Mouse (Mus musculus): ENCODE data around the gene Ostm1. TPM values are rescaled to one million over a fixed set of nuclear protein-coding genes. Genes with fewer than 3 reads are reported as not detected.

The Ostm1 gene
- polyA plus RNA-seq, 1 experiment from 2014 or later, result 11.9 TPM

DNA sequence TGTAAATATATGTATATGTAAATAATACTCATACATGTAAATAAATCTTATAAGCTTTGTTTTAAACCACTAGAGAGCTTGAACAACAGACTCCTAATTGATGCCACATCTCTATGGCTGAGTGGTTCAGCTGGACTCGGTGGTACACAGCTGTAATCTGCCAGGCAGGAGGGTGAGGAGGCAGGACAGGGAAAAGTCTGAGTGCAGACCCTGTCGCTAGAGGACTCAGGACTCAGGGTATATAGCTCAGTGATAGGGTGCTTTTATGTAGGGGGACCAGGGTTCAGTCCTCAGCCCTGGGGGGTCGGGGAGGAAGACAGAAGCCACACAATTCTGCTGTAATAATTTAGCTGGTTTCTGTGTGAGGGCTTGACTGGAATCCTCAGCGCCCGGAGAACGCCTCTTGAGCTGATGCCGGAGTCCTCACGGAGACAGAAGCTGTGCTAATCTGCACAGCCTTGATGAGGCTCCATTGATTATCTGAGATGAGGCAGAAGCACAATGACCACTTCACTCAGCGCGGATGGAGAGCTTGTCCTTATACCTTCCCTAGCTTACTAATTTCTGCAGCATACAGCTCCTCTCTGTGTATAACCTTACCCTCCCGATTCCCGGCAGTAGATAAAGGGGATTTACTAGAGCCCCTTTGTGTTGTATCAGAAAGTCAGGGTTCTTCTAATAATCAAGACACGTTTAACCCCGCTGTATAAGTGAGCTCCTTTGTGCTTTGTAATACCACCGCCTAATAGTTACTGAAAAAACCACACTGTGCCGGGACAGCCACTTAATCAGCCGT is 106.8 kb downstream of the Ostm1 start:
- no peaks in the 10 kb centered on the region for H3K36me3 ChIP-seq (ENCODE audit: control insufficient read depth, insufficient read depth, low read length)
- no peak overlapping the region for H3K4me3 ChIP-seq (ENCODE audit: low read depth, low read length)
- no peak for ATAC-seq (ENCODE audit: insufficient number of reproducible peaks, insufficient read depth, low FRiP score, low read depth)
- no peaks in the 10 kb centered on the region for H3K4me1 ChIP-seq (ENCODE audit: control insufficient read depth, insufficient read depth, low read length)
- H3K9ac ChIP-seq (replicated peaks; ENCODE audit: low read depth, low read length), result no peak overlapping the region
- no peak overlapping the region for H3K27ac ChIP-seq (ENCODE audit: low read length)
- 72% methylated on average over 17 of the region's 17 CpGs for WGBS
- no peak overlapping the region for H3K4me2 ChIP-seq (replicated peaks; ENCODE audit: low read depth, low read length)
- no peaks in the 10 kb centered on the region for H3K9me3 ChIP-seq (ENCODE audit: control insufficient read depth, low read depth, low read length)
- H3K27me3 ChIP-seq (ENCODE audit: control insufficient read depth, insufficient read depth, low read length), result no peaks in the 10 kb centered on the region

DNA sequence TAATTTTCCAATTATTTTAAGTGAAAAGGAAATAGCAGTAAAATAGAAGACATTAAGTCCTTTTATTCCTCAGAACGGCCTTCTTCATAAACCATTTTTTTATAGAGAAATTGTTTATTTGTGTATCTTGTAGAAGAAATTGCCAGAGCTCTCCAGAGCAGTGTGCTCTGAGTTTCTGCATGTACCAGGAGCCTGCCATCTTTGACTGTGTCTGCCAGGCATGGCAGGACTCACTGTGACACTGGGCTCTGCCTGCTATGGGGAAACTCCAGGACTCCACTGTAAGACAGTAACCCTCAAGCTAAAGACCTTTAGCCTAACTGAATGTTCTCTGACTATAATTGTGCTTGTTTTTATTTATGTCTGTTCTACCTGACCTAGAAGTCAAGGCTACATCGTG is 107.4 kb downstream of the Ostm1 start:
- 81% methylated on average over 2 of the region's 2 CpGs for WGBS
- Histone ChIP-seq H3K4me2 (replicated peaks; ENCODE audit: low read depth, low read length) (no peak overlapping the region), H3K9ac (replicated peaks; ENCODE audit: low read depth, low read length) (no peak overlapping the region), H3K4me3 (ENCODE audit: low read depth, low read length) (no peak overlapping the region), H3K9me3 (ENCODE audit: control insufficient read depth, low read depth, low read length) (no peaks in the 10 kb centered on the region), H3K27me3 (ENCODE audit: control insufficient read depth, insufficient read depth, low read length) (no peaks in the 10 kb centered on the region), H3K4me1 (ENCODE audit: control insufficient read depth, insufficient read depth, low read length) (no peaks in the 10 kb centered on the region), H3K36me3 (ENCODE audit: control insufficient read depth, insufficient read depth, low read length) (no peaks in the 10 kb centered on the region), H3K27ac (ENCODE audit: low read length) (no peak overlapping the region)
- ATAC-seq (ENCODE audit: insufficient number of reproducible peaks, insufficient read depth, low FRiP score, low read depth), result no peak

DNA sequence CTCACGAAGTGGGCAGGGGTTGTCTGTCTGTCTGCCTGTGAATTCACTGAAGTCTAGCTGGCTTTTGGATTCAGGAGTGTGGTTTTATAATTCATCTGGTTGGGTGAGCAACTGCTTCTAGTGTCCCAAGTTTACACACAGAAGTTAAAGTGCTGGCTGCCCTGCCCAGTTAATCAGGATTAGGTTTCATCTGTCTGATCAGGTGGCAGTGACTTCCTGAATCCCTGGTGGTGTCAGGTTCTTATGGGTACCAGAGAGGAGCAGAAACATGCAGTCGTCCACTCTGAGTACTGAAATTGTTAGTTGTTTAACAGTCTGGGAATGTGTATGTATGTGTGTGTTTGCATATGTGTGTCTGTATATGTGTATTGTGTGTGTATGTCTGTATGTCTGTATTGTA is 108.5 kb downstream of the Ostm1 start:
- Histone ChIP-seq H3K4me3 (ENCODE audit: low read depth, low read length) (no peak overlapping the region), H3K36me3 (ENCODE audit: control insufficient read depth, insufficient read depth, low read length) (no peaks in the 10 kb centered on the region), H3K27ac (ENCODE audit: low read length) (no peak overlapping the region), H3K9ac (replicated peaks; ENCODE audit: low read depth, low read length) (no peak overlapping the region), H3K9me3 (ENCODE audit: control insufficient read depth, low read depth, low read length) (no peaks in the 10 kb centered on the region), H3K4me2 (replicated peaks; ENCODE audit: low read depth, low read length) (no peak overlapping the region), H3K4me1 (ENCODE audit: control insufficient read depth, insufficient read depth, low read length) (no peaks in the 10 kb centered on the region), H3K27me3 (ENCODE audit: control insufficient read depth, insufficient read depth, low read length) (no peaks in the 10 kb centered on the region)
- WGBS, result 61% methylated on average over 2 of the region's 2 CpGs
- no peak for ATAC-seq (ENCODE audit: insufficient number of reproducible peaks, insufficient read depth, low FRiP score, low read depth)

DNA sequence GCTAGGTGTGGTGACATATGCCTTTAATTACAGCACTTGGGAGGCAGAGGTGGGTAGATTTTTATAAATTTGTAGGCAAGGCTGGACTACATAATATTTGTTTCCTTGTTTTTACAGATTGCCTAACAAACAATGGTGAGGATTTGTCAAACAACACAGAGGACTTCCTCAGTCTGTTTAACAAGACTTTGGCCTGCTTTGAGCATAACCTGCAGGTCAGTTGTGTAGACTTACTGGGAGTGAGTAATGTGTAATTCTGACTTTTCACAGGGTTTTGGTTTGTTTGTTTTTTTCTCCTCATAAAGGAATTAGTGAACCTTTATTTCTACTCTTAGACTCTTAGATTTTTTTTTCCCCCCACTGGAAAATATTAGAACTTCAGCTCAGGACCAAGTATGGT is 109.2 kb downstream of the Ostm1 start:
- Histone ChIP-seq H3K9me3 (ENCODE audit: control insufficient read depth, low read depth, low read length) (no peaks in the 10 kb centered on the region), H3K27ac (ENCODE audit: low read length) (no peak overlapping the region), H3K4me1 (ENCODE audit: control insufficient read depth, insufficient read depth, low read length) (no peaks in the 10 kb centered on the region), H3K4me3 (ENCODE audit: low read depth, low read length) (no peak overlapping the region), H3K27me3 (ENCODE audit: control insufficient read depth, insufficient read depth, low read length) (no peaks in the 10 kb centered on the region), H3K9ac (replicated peaks; ENCODE audit: low read depth, low read length) (no peak overlapping the region), H3K4me2 (replicated peaks; ENCODE audit: low read depth, low read length) (no peak overlapping the region), H3K36me3 (ENCODE audit: control insufficient read depth, insufficient read depth, low read length) (no peaks in the 10 kb centered on the region)
- no peak for ATAC-seq (ENCODE audit: insufficient number of reproducible peaks, insufficient read depth, low FRiP score, low read depth)

DNA sequence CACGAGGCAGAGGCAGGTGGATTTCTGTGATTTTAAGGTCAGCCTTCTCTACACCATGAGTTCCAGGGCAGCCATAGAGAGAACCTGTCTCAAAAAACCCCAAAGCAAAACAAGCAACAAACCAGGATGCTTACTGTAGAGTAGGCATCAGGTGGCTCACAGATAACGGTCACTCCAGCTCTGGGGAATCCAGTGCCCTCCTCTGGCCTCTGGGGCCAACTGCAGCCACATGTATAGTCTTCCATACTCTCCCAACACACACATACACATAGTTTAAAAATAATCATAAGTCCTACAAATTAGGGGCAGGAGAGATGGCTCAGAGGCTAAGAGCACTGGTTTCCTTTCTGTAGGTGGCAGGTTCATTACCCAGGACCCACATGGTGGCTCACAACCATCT is 109.9 kb downstream of the Ostm1 start:
- H3K9ac ChIP-seq (replicated peaks; ENCODE audit: low read depth, low read length), result no peak overlapping the region
- no peak overlapping the region for H3K4me3 ChIP-seq (ENCODE audit: low read depth, low read length)
- H3K4me2 ChIP-seq (replicated peaks; ENCODE audit: low read depth, low read length), result no peak overlapping the region
- H3K27ac ChIP-seq (ENCODE audit: low read length), result no peak overlapping the region
- no peaks in the 10 kb centered on the region for H3K27me3 ChIP-seq (ENCODE audit: control insufficient read depth, insufficient read depth, low read length)
- H3K36me3 ChIP-seq (ENCODE audit: control insufficient read depth, insufficient read depth, low read length), result no peaks in the 10 kb centered on the region
- H3K4me1 ChIP-seq (ENCODE audit: control insufficient read depth, insufficient read depth, low read length), result no peaks in the 10 kb centered on the region
- 81% methylated on average over 2 of the region's 2 CpGs for WGBS
- no peak for ATAC-seq (ENCODE audit: insufficient number of reproducible peaks, insufficient read depth, low FRiP score, low read depth)
- H3K9me3 ChIP-seq (ENCODE audit: control insufficient read depth, low read depth, low read length), result no peaks in the 10 kb centered on the region

DNA sequence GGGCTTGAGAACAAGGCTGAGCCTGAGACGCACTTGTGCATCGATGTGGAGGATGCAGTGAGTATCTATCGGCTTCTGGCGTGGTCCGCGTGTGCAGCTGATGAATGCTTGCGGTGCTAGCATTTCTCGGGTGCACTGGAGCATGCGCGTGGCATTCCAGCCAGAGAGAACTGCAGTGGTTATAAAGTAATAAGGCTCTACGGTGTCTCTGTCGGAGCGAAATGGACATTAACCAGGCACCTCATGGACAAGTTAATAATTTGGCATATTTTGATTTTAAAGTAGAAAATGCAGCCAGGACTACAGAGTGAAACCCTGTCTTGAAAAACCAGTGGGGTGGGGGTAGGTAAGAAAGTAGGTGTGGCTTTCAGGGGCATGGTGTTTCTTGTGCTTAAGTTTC is 112.7 kb downstream of the Ostm1 start:
- no peak overlapping the region for H3K4me3 ChIP-seq (ENCODE audit: low read depth, low read length)
- ATAC-seq (ENCODE audit: insufficient number of reproducible peaks, insufficient read depth, low FRiP score, low read depth), result no peak
- H3K27ac ChIP-seq (ENCODE audit: low read length), result no peak overlapping the region
- H3K27me3 ChIP-seq (ENCODE audit: control insufficient read depth, insufficient read depth, low read length), result no peaks in the 10 kb centered on the region
- no peaks in the 10 kb centered on the region for H3K9me3 ChIP-seq (ENCODE audit: control insufficient read depth, low read depth, low read length)
- no peak overlapping the region for H3K9ac ChIP-seq (replicated peaks; ENCODE audit: low read depth, low read length)
- 91% methylated on average over 13 of the region's 13 CpGs for WGBS
- no peaks in the 10 kb centered on the region for H3K4me1 ChIP-seq (ENCODE audit: control insufficient read depth, insufficient read depth, low read length)
- no peaks in the 10 kb centered on the region for H3K36me3 ChIP-seq (ENCODE audit: control insufficient read depth, insufficient read depth, low read length)
- H3K4me2 ChIP-seq (replicated peaks; ENCODE audit: low read depth, low read length), result no peak overlapping the region

DNA sequence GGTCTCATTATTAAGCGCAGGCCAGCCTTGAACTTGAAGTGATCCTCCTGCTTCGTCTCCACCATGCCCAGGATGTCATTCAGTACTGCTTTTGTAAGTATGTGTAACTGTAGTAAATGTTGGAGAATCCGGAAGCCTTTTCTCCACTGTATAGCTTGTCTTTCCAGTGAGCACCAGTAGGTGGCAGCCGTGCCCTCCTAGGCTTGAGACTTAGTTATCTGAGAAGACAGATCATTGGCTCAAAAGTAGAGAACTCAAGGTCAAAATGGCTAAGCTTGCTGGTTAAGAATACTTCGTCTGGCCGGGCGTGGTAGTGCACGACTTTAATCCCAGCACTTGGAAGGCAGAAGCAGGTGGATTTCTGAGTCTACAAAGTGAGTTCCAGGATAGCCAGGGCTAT is 113.4 kb downstream of the Ostm1 start:
- Histone ChIP-seq H3K4me1 (ENCODE audit: control insufficient read depth, insufficient read depth, low read length) (no peaks in the 10 kb centered on the region), H3K36me3 (ENCODE audit: control insufficient read depth, insufficient read depth, low read length) (no peaks in the 10 kb centered on the region), H3K4me2 (replicated peaks; ENCODE audit: low read depth, low read length) (no peak overlapping the region), H3K4me3 (ENCODE audit: low read depth, low read length) (no peak overlapping the region), H3K27ac (ENCODE audit: low read length) (no peak overlapping the region), H3K9me3 (ENCODE audit: control insufficient read depth, low read depth, low read length) (no peaks in the 10 kb centered on the region), H3K9ac (replicated peaks; ENCODE audit: low read depth, low read length) (no peak overlapping the region), H3K27me3 (ENCODE audit: control insufficient read depth, insufficient read depth, low read length) (no peaks in the 10 kb centered on the region)
- no peak for ATAC-seq (ENCODE audit: insufficient number of reproducible peaks, insufficient read depth, low FRiP score, low read depth)
- 40% methylated on average over 8 of the region's 8 CpGs for WGBS

DNA sequence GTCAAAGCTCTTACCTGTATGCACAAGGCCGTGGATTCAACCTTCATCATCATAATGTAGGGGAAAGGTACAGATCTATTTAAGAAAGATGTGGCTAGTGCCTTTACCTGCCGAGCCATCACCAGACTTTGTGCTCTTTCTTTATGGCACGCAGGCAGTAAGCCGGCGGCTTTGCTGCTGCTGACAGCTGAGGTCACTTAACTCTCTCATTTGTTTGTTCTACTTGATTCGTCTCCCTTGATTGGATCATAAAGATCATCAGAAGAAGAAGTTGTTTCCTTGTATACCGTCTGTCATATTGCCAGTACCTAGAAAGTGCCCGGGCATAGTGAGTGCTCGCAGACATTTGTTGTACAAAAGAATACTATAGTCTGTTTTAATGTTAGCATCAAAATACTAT is 114.8 kb downstream of the Ostm1 start:
- Histone ChIP-seq H3K27ac (ENCODE audit: low read length) (no peak overlapping the region), H3K4me1 (ENCODE audit: control insufficient read depth, insufficient read depth, low read length) (no peaks in the 10 kb centered on the region), H3K4me3 (ENCODE audit: low read depth, low read length) (no peak overlapping the region), H3K27me3 (ENCODE audit: control insufficient read depth, insufficient read depth, low read length) (no peaks in the 10 kb centered on the region), H3K9me3 (ENCODE audit: control insufficient read depth, low read depth, low read length) (no peaks in the 10 kb centered on the region), H3K36me3 (ENCODE audit: control insufficient read depth, insufficient read depth, low read length) (no peaks in the 10 kb centered on the region), H3K9ac (replicated peaks; ENCODE audit: low read depth, low read length) (no peak overlapping the region), H3K4me2 (replicated peaks; ENCODE audit: low read depth, low read length) (no peak overlapping the region)
- 84% methylated on average over 9 of the region's 9 CpGs for WGBS
- no peak for ATAC-seq (ENCODE audit: insufficient number of reproducible peaks, insufficient read depth, low FRiP score, low read depth)

DNA sequence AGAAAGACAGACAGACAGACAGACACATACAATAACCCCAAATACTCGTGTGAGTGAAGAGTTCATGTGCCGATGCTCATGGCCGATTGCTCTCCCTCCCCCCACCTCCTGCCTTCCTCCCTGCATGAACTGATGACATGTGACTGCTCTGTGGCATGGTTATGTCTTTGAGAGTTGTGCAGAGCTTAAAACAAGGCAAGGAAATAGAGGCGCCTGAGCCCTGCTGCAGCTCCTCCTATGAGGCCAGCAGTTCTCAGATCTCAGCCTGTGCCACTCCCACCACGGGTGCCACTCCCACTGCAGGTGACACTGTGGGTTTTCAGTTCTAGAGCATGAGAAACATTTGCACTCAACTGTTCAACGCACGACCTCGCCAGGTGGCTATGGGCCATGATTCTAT is 115.4 kb downstream of the Ostm1 start:
- H3K9ac ChIP-seq (replicated peaks; ENCODE audit: low read depth, low read length), result no peak overlapping the region
- no peaks in the 10 kb centered on the region for H3K4me1 ChIP-seq (ENCODE audit: control insufficient read depth, insufficient read depth, low read length)
- no peaks in the 10 kb centered on the region for H3K9me3 ChIP-seq (ENCODE audit: control insufficient read depth, low read depth, low read length)
- H3K36me3 ChIP-seq (ENCODE audit: control insufficient read depth, insufficient read depth, low read length), result no peaks in the 10 kb centered on the region
- WGBS, result 84% methylated on average over 8 of the region's 8 CpGs
- no peak overlapping the region for H3K4me2 ChIP-seq (replicated peaks; ENCODE audit: low read depth, low read length)
- no peak for ATAC-seq (ENCODE audit: insufficient number of reproducible peaks, insufficient read depth, low FRiP score, low read depth)
- no peaks in the 10 kb centered on the region for H3K27me3 ChIP-seq (ENCODE audit: control insufficient read depth, insufficient read depth, low read length)
- H3K4me3 ChIP-seq (ENCODE audit: low read depth, low read length), result no peak overlapping the region
- no peak overlapping the region for H3K27ac ChIP-seq (ENCODE audit: low read length)
